Mouse (Mus musculus): ENCODE data around the gene Atp2c1.

The Atp2c1 gene

GRCm38 (mm10) chr9:105488363-105488762 is 38.8 kb downstream of the Atp2c1 start:
- no peak for DNase-seq (ENCODE audit: low spot score)

- DNase-seq (ENCODE audit: low spot score): no peak
Observed at GRCm38 (mm10) chr9:105484338-105485084, 42.6 kb downstream of the Atp2c1 start.

- DNase-seq (ENCODE audit: low spot score): no peak
Observed at GRCm38 (mm10) chr9:105483880-105484279, 43.2 kb downstream of the Atp2c1 start.

GRCm38 (mm10) chr9:105482715-105483510 is 44.2 kb downstream of the Atp2c1 start:
- no peak for DNase-seq (ENCODE audit: low spot score)

- no peak for DNase-seq (ENCODE audit: low spot score)
Observed at GRCm38 (mm10) chr9:105482070-105482469, 45.0 kb downstream of the Atp2c1 start.

GRCm38 (mm10) chr9:105476134-105476533 is 51.0 kb downstream of the Atp2c1 start:
- DNase-seq (ENCODE audit: low spot score): no peak

GRCm38 (mm10) chr9:105474910-105475309 is 52.2 kb downstream of the Atp2c1 start:
- DNase-seq (ENCODE audit: low spot score): no peak

- peak; percentile 6 for DNase-seq (ENCODE audit: low spot score)
Observed at GRCm38 (mm10) chr9:105467787-105468186, 59.3 kb downstream of the Atp2c1 start.

GRCm38 (mm10) chr9:105461496-105461895 is 65.6 kb downstream of the Atp2c1 start:
- no peak for DNase-seq (ENCODE audit: low spot score)

- DNase-seq (ENCODE audit: low spot score): no peak
Observed at GRCm38 (mm10) chr9:105459032-105459431, 68.1 kb downstream of the Atp2c1 start.

GRCm38 (mm10) chr9:105408549-105408948 is 118.6 kb downstream of the Atp2c1 start:
- no peak for DNase-seq (ENCODE audit: low spot score)

- DNase-seq (ENCODE audit: low spot score): peak; percentile 99
Observed at GRCm38 (mm10) chr9:105395218-105395627, 131.9 kb downstream of the Atp2c1 start, which contains the start of the genes Aste1 and Nek11. Gene Aste1, plus strand, starts transcription at chr9:105395392. Gene Nek11, minus strand, starts transcription at chr9:105395524.

GRCm38 (mm10) chr9:105394720-105395119 is 132.4 kb downstream of the Atp2c1 start:
- no peak for DNase-seq (ENCODE audit: low spot score)

- no peak for DNase-seq (ENCODE audit: low spot score)
Observed at GRCm38 (mm10) chr9:105390616-105391015, 136.5 kb downstream of the Atp2c1 start.

GRCm38 (mm10) chr9:105389289-105389688 is 137.8 kb downstream of the Atp2c1 start:
- peak; percentile 75 for DNase-seq (ENCODE audit: low spot score)

GRCm38 (mm10) chr9:105387403-105387802 is 139.7 kb downstream of the Atp2c1 start:
- no peak for DNase-seq (ENCODE audit: low spot score)

- no peak for DNase-seq (ENCODE audit: low spot score)
Observed at GRCm38 (mm10) chr9:105379533-105380145, 147.5 kb downstream of the Atp2c1 start.

- DNase-seq (ENCODE audit: low spot score): no peak
Observed at GRCm38 (mm10) chr9:105377622-105378021, 149.5 kb downstream of the Atp2c1 start.

- no peak for DNase-seq (ENCODE audit: low spot score)
Observed at GRCm38 (mm10) chr9:105376954-105377530, 150.1 kb downstream of the Atp2c1 start.

- DNase-seq (ENCODE audit: low spot score): no peak
Observed at GRCm38 (mm10) chr9:105376411-105376810, 150.7 kb downstream of the Atp2c1 start.

GRCm38 (mm10) chr9:105374361-105374760 is 152.8 kb downstream of the Atp2c1 start:
- no peak for DNase-seq (ENCODE audit: low spot score)

- DNase-seq (ENCODE audit: low spot score): no peak
Observed at GRCm38 (mm10) chr9:105368605-105369004, 158.5 kb downstream of the Atp2c1 start.

Data from embryo, embryonic 10 days (tissue).